Mouse (Mus musculus): Measurements from ENCODE around the gene Dctpp1. TPM values are rescaled to one million over a fixed set of nuclear protein-coding genes. Genes with fewer than 3 reads are reported as not detected.

Gene Dctpp1
- polyA plus RNA-seq, 1 experiment from 2014 or later = 254 TPM

- DNase-seq (ENCODE audit: low spot score, missing footprints) = peak; percentile 97
- no peak for ATAC-seq (ENCODE audit: low FRiP score)
- Histone ChIP-seq H3K4me1 (ENCODE audit: control insufficient read depth, insufficient read depth, low read length) (peaks cover 14% of the 10 kb centered on the region), H3K9ac (ENCODE audit: low read length) (no peak overlapping the region), H3K4me2 (no peak overlapping the region), H3K27ac (ENCODE audit: low read depth, low read length) (no peak overlapping the region), H3K4me3 (ENCODE audit: low read depth, low read length) (no peak overlapping the region), H3K36me3 (ENCODE audit: control insufficient read depth, insufficient read depth, low read length) (peaks cover 11% of the 10 kb centered on the region; the same call in 1 of the 2 replicates), H3K27me3 (ENCODE audit: control insufficient read depth, insufficient read depth, low read length) (no peaks in the 10 kb centered on the region), H3K9me3 (ENCODE audit: control insufficient read depth, low read length) (no peaks in the 10 kb centered on the region)
- WGBS = 64% methylated on average over 4 of the region's 4 CpGs
These were observed 31.8 kb downstream of the Dctpp1 start for GRCm38 (mm10) chr7:127228615-127229303.

- no peak overlapping the region for H3K4me3 ChIP-seq (ENCODE audit: low read depth, low read length)
- no peaks in the 10 kb centered on the region; the same call in 1 of the 2 replicates for H3K4me1 ChIP-seq (ENCODE audit: control insufficient read depth, insufficient read depth, low read length)
- peaks cover 11% of the 10 kb centered on the region; the same call in 1 of the 2 replicates for H3K36me3 ChIP-seq (ENCODE audit: control insufficient read depth, insufficient read depth, low read length)
- H3K9me3 ChIP-seq (ENCODE audit: control insufficient read depth, low read length) = no peaks in the 10 kb centered on the region
- no peak overlapping the region for H3K27ac ChIP-seq (ENCODE audit: low read depth, low read length)
- ATAC-seq (ENCODE audit: low FRiP score) = no peak
- WGBS = 92% methylated on average over 11 of the region's 11 CpGs
- H3K27me3 ChIP-seq (ENCODE audit: control insufficient read depth, insufficient read depth, low read length) = no peaks in the 10 kb centered on the region
- no peak for DNase-seq (ENCODE audit: low spot score, missing footprints)
- H3K4me2 ChIP-seq = no peak overlapping the region
- H3K9ac ChIP-seq (ENCODE audit: low read length) = no peak overlapping the region
These were observed 35.1 kb downstream of the Dctpp1 start for GRCm38 (mm10) chr7:127225147-127225995.

- DNase-seq (ENCODE audit: low spot score, missing footprints) (no peak), ATAC-seq (ENCODE audit: low FRiP score) (no peak)
- H3K36me3 ChIP-seq (ENCODE audit: control insufficient read depth, insufficient read depth, low read length) = peaks cover 7% of the 10 kb centered on the region; the same call in 1 of the 2 replicates
- H3K4me2 ChIP-seq = no peak overlapping the region
- WGBS = 91% methylated on average over 6 of the region's 6 CpGs
- H3K27me3 ChIP-seq (ENCODE audit: control insufficient read depth, insufficient read depth, low read length) = no peaks in the 10 kb centered on the region
- H3K9me3 ChIP-seq (ENCODE audit: control insufficient read depth, low read length) = no peaks in the 10 kb centered on the region
- H3K4me3 ChIP-seq (ENCODE audit: low read depth, low read length) = no peak overlapping the region
- H3K4me1 ChIP-seq (ENCODE audit: control insufficient read depth, insufficient read depth, low read length) = no peaks in the 10 kb centered on the region
- H3K9ac ChIP-seq (ENCODE audit: low read length) = no peak overlapping the region
- H3K27ac ChIP-seq (ENCODE audit: low read depth, low read length) = no peak overlapping the region
These were observed 35.9 kb downstream of the Dctpp1 start for GRCm38 (mm10) chr7:127224616-127225015.

- Histone ChIP-seq H3K4me3 (ENCODE audit: low read depth, low read length) (no peak overlapping the region), H3K27me3 (ENCODE audit: control insufficient read depth, insufficient read depth, low read length) (no peaks in the 10 kb centered on the region), H3K9ac (ENCODE audit: low read length) (no peak overlapping the region), H3K4me1 (ENCODE audit: control insufficient read depth, insufficient read depth, low read length) (no peaks in the 10 kb centered on the region), H3K4me2 (no peak overlapping the region), H3K36me3 (ENCODE audit: control insufficient read depth, insufficient read depth, low read length) (peaks cover 2% of the 10 kb centered on the region; the same call in 1 of the 2 replicates), H3K27ac (ENCODE audit: low read depth, low read length) (no peak overlapping the region), H3K9me3 (ENCODE audit: control insufficient read depth, low read length) (no peaks in the 10 kb centered on the region)
- ATAC-seq (ENCODE audit: low FRiP score) (no peak), DNase-seq (ENCODE audit: low spot score, missing footprints) (no peak)
- WGBS = 85% methylated on average over 6 of the region's 6 CpGs
These were observed 36.7 kb downstream of the Dctpp1 start for GRCm38 (mm10) chr7:127223515-127224478.

GRCm38 (mm10) chr7:127223106-127223505 is 37.4 kb downstream of the Dctpp1 start:
- DNase-seq (ENCODE audit: low spot score, missing footprints) (no peak), ATAC-seq (ENCODE audit: low FRiP score) (no peak)
- Histone ChIP-seq H3K27ac (ENCODE audit: low read depth, low read length) (no peak overlapping the region), H3K4me2 (no peak overlapping the region), H3K9me3 (ENCODE audit: control insufficient read depth, low read length) (no peaks in the 10 kb centered on the region), H3K4me3 (ENCODE audit: low read depth, low read length) (no peak overlapping the region), H3K9ac (ENCODE audit: low read length) (no peak overlapping the region), H3K4me1 (ENCODE audit: control insufficient read depth, insufficient read depth, low read length) (no peaks in the 10 kb centered on the region), H3K27me3 (ENCODE audit: control insufficient read depth, insufficient read depth, low read length) (no peaks in the 10 kb centered on the region), H3K36me3 (ENCODE audit: control insufficient read depth, insufficient read depth, low read length) (0 out of 2 replicates have a peak, but pooled peaks cover 2% of the 10 kb centered on the region)
- 86% methylated on average over 3 of the region's 3 CpGs for WGBS

GRCm38 (mm10) chr7:127220440-127220839 is 40.1 kb downstream of the Dctpp1 start:
- H3K27ac ChIP-seq (ENCODE audit: low read depth, low read length) = no peak overlapping the region
- no peak overlapping the region for H3K4me2 ChIP-seq
- H3K27me3 ChIP-seq (ENCODE audit: control insufficient read depth, insufficient read depth, low read length) = no peaks in the 10 kb centered on the region
- H3K9me3 ChIP-seq (ENCODE audit: control insufficient read depth, low read length) = no peaks in the 10 kb centered on the region
- no peak overlapping the region for H3K9ac ChIP-seq (ENCODE audit: low read length)
- ATAC-seq (ENCODE audit: low FRiP score) (no peak), DNase-seq (ENCODE audit: low spot score, missing footprints) (no peak)
- H3K36me3 ChIP-seq (ENCODE audit: control insufficient read depth, insufficient read depth, low read length) = no peaks in the 10 kb centered on the region
- 83% methylated on average over 6 of the region's 6 CpGs for WGBS
- H3K4me1 ChIP-seq (ENCODE audit: control insufficient read depth, insufficient read depth, low read length) = no peaks in the 10 kb centered on the region; the same call in 1 of the 2 replicates
- no peak overlapping the region for H3K4me3 ChIP-seq (ENCODE audit: low read depth, low read length)

GRCm38 (mm10) chr7:127218670-127219069 is 41.8 kb downstream of the Dctpp1 start:
- WGBS = 94% methylated on average over 4 of the region's 4 CpGs
- peaks cover 13% of the 10 kb centered on the region; the same call in 1 of the 2 replicates for H3K27me3 ChIP-seq (ENCODE audit: control insufficient read depth, insufficient read depth, low read length)
- H3K4me3 ChIP-seq (ENCODE audit: low read depth, low read length) = no peak overlapping the region
- no peak overlapping the region for H3K9ac ChIP-seq (ENCODE audit: low read length)
- ATAC-seq (ENCODE audit: low FRiP score) (no peak), DNase-seq (ENCODE audit: low spot score, missing footprints) (no peak)
- no peak overlapping the region for H3K4me2 ChIP-seq
- no peaks in the 10 kb centered on the region for H3K9me3 ChIP-seq (ENCODE audit: control insufficient read depth, low read length)
- peaks cover 4% of the 10 kb centered on the region; the same call in 1 of the 2 replicates for H3K4me1 ChIP-seq (ENCODE audit: control insufficient read depth, insufficient read depth, low read length)
- H3K27ac ChIP-seq (ENCODE audit: low read depth, low read length) = no peak overlapping the region
- no peaks in the 10 kb centered on the region for H3K36me3 ChIP-seq (ENCODE audit: control insufficient read depth, insufficient read depth, low read length)

- Histone ChIP-seq H3K27ac (ENCODE audit: low read depth, low read length) (no peak overlapping the region), H3K36me3 (ENCODE audit: control insufficient read depth, insufficient read depth, low read length) (no peaks in the 10 kb centered on the region), H3K27me3 (ENCODE audit: control insufficient read depth, insufficient read depth, low read length) (peaks cover 14% of the 10 kb centered on the region; the same call in 1 of the 2 replicates), H3K4me3 (ENCODE audit: low read depth, low read length) (no peak overlapping the region), H3K4me2 (no peak overlapping the region), H3K4me1 (ENCODE audit: control insufficient read depth, insufficient read depth, low read length) (peaks cover 4% of the 10 kb centered on the region; the same call in 1 of the 2 replicates), H3K9ac (ENCODE audit: low read length) (no peak overlapping the region), H3K9me3 (ENCODE audit: control insufficient read depth, low read length) (no peaks in the 10 kb centered on the region)
- 84% methylated on average over 10 of the region's 10 CpGs for WGBS
- ATAC-seq (ENCODE audit: low FRiP score) (no peak), DNase-seq (ENCODE audit: low spot score, missing footprints) (peak; percentile 54)
These were observed 42.4 kb downstream of the Dctpp1 start for GRCm38 (mm10) chr7:127217901-127218642.

Measured in midbrain, embryonic 11.5 days (tissue).